Mouse (Mus musculus) small intestine, adult 2 months (tissue): ENCODE measurements around the gene Ercc6l.
A peak's percentile ranks its signal among the peaks of the same experiment; 100 is the strongest.

Source experiments
- CTCF ChIP-seq: fragments of 200-500 bp; IDR thresholded peaks from 2 replicates; pipeline ENCODE4 v1.5.1; 2012; ENCODE audit warnings: low read depth, mild to moderate bottlenecking, control low read depth, inconsistent platforms, low read length, moderate library complexity, mixed read lengths; ENCODE audit not compliant: insufficient replicate concordance, insufficient read length; ENCODE audit errors: extremely low read depth
- POLR2A ChIP-seq: fragments of 200-500 bp; IDR thresholded peaks from 2 replicates; pipeline ENCODE4 v1.6.1; 2012; ENCODE audit warnings: low read depth, mild to moderate bottlenecking, control low read depth, inconsistent platforms, low read length, moderate library complexity

- TF ChIP-seq CTCF (peak; percentile 64), POLR2A (peak; percentile 75)
Observed at GRCm38 (mm10) chrX:102188712-102189497, 32.0 kb upstream of the Ercc6l start, which contains the start of gene Rps4x.
